Mouse (Mus musculus): ENCODE measurements around the gene Ep300.

The Ep300 gene

DNA sequence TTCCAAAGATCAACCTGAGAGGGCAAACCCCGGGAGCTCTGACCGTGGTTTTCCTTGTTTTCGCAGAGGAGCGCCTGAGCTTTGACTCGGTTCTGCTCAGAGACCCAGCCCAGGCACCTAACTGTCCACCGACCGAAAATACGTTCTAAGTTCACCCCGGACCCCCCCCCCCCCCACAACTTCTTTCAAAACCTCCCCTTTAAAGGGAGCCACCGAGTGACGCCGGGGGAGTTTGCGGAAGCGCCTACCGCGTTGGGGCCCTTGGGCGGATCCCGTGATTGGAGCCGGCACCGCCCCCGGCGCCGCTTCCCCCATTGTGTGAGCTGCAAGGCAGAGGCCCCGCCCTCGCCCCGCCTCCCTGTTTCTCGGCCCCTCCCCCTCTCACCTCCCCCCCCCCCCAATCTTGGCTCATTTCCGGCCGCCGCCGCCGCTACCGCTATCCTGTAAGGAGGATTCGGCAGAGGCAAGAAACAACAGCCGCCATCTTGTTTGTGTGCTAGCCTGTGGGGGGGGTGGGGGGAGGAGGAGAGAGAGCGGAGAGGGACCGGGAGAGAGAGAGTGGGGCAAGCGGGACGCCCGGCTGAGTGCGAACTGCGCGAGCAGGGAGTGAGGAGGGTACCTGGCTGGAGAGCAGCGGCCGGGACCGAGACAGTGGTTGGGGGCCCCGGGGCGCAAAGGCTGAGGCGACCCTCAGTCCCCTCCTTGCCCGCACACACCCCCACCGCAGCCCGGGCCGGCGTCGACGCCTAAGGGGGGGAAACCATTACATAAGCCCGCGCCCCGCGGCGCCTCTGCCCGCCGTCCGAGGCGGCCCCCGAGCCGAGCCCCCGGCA lies at the start of gene Ep300:
Gene Ep300 (plus strand): TSS at position 439 of the 833 bp plus-strand sequence.
- peak; percentile 98 for DNase-seq

GRCm38 (mm10) chr15:81535881-81536351 lies 49.2 kb upstream of the Ep300 start:
- no peak for DNase-seq

- no peak for DNase-seq
Observed at GRCm38 (mm10) chr15:81538149-81538548, 47.0 kb upstream of the Ep300 start.

DNA sequence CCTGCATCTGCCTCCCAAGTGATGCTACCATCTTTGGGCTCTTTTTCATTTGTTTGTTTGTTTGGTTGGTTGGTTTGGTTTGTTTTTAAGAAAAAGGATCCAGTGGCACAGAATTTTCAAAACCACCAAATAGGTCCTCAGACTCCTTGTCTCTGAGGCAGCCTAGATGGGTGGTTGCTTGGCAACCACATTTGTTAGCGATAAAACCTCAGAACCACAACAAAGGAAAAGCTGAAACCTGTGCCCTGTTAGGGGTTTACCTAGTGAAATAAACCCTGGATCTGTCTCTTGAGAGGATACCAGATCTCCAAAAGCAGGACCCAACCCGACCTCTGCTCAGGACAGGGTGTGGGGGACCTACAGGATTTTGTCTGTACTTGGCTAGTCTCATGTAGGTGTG lies 45.6 kb upstream of the Ep300 start:
- peak; percentile 66 for DNase-seq

DNA sequence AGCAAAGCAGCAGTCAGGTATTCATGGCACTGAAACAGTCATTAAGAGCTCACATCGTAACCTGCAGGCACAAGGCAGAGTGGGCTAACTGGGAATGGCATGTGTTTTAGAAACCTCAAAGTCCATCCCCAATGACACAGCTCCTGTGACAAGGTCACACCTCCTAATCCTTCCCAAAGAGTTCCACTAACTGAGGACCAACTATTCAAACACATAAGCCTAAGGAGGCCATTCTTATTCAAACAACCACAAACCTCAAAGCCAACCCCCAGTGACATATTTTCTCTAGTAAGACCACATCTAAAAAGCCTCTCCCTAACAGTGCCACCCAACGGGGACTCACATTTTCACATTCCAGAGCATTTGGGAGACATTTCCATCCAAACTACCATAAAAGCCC lies 40.2 kb upstream of the Ep300 start:
- no peak for DNase-seq

DNA sequence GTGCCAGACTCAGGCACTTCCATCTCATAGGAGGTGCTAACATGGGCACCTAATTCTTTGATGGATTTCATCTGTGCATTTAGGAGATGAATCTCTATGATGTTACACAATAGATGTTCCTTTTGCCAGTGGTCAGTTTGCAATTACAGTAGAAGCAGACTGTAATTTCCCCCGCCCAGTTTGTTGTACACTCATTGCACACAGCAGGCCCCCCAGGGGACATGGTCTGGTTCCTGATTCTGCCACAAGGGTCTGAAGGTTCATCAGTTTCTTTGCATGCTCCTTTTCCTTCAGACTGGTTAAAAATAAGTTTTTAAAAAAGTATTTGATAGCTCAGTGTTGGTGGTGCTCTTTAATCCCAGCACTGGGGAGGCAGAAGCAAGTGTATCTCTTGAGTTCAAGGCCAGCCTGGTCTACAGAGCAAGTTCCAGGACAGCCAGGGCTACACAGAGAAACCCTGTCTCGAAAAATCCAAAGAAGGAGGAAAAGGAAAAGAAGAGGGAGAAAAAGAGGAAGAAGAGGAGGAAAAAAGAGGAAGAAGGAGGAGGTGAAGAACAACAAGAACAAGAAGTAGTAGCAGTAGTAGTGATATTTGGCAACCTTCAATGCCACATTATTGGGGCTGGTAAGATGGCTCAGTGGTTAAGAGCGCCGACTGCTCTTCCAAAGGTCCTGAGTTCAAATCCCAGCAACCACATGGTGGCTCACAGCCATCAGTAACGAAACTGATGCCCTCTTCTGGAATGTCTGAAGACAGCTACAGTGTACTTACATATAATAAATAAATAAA lies 39.6 kb upstream of the Ep300 start:
- DNase-seq, result no peak

DNA sequence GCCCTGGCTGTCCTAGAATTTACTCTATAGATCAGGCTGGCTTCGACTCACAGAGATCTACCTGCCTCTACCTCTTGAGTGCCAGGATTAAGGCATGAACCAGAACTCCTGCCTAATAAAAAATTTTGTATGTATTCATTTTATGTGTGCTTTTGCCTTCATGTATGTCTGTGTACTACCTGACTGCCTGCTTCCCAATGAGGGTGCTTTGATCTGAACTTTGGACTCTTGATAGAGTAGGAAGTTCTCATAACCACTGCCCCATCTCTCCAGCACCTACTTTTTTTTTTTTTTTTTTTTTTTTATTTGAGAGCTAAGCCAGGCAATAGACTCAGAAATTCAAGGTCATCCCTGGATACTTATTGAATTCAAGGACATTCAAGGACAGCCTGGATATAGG lies 31.7 kb upstream of the Ep300 start:
- no peak for DNase-seq

DNA sequence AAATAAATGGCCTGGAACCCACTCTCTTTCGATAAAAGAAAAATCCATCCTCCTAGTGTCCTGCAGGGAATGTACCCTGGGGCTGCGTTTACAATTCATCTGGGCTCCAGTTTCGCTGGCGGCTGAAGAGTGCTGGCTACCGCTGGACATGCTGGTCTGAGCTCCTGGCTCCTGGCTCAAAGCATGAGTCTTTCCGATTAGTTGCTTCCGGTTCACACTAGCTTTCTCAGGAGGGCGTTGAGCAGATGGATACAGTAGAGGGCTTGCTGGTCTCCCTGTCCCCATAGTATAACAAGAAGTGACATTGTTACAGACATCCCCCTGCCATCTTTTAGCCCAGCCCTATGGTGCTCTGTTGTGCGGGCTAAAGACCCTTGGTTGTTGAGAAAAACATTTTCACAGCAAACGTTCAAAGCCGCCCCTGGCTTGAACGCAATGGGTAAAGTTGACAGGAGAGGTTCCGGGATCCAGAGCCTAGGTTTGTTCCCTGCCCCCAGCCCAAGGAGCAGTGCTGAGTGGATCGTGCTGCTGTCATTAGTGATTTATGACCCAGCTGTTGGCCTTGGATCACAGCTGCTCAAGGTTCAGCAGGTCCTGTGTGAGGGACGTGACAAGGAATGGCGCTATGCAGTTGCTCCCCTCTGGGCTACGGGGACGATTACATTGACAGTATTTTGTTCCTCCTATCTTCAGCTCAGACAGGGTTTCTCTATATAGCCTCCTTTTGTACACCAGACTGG lies 30.4 kb upstream of the Ep300 start:
- no peak for DNase-seq

DNA sequence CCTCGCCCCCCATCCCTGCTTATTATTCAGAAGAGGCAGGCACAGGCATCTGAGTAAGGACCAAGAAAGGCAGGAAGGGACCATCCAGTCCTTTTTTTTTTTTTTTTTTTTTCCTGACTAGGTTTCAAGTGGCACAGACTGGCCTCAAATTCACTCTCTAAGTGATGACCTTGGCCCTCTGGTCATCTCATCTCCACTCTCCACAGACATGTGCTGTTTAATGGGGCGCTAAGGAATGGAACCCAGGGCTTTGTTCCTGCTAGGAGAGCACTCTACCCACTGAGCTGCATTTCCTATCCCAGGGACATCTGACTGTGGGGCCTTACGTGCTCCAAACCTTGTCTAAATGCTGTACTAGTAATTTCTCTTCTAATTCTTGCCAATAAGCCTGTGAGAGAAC lies 29.2 kb upstream of the Ep300 start:
- DNase-seq, result no peak

- DNase-seq, result no peak
Observed at GRCm38 (mm10) chr15:81561501-81561900, 23.6 kb upstream of the Ep300 start.

GRCm38 (mm10) chr15:81561996-81562395 lies 23.2 kb upstream of the Ep300 start:
- peak; percentile 15 for DNase-seq

- no peak for DNase-seq
Observed at GRCm38 (mm10) chr15:81562491-81563488, 22.4 kb upstream of the Ep300 start.

GRCm38 (mm10) chr15:81568093-81568492 lies 17.1 kb upstream of the Ep300 start:
- peak; percentile 35 for DNase-seq

GRCm38 (mm10) chr15:81568592-81568991 lies 16.6 kb upstream of the Ep300 start:
- DNase-seq, result no peak

- no peak for DNase-seq
Observed at GRCm38 (mm10) chr15:81576961-81577360, 8.2 kb upstream of the Ep300 start.

DNA sequence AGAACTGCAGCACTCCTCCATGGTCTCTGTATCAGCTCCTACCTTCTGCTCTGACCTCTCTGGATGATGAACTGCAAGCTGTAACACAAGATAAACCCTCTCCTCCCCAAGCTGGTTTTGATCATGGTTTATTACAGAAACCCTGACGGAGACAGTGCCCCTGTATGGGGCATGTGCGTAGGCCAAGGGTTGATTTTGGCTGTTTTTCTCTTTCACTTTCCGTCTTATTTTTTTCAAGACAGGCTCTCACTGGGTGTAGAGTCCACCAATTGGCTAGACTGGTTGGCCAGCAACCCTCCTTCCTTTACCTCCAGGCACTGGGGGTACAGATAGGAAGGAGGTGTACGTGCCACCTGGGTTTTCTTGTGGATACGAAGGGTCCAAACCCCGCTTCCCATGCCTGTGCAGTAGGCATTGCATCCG lies 7.4 kb upstream of the Ep300 start:
- DNase-seq, result no peak

GRCm38 (mm10) chr15:81584466-81584865 lies 685 bp upstream of the Ep300 start:
- DNase-seq, result no peak

- DNase-seq, result peak; percentile 94
Observed at GRCm38 (mm10) chr15:81585746-81586461, 753 bp downstream of the Ep300 start.

DNA sequence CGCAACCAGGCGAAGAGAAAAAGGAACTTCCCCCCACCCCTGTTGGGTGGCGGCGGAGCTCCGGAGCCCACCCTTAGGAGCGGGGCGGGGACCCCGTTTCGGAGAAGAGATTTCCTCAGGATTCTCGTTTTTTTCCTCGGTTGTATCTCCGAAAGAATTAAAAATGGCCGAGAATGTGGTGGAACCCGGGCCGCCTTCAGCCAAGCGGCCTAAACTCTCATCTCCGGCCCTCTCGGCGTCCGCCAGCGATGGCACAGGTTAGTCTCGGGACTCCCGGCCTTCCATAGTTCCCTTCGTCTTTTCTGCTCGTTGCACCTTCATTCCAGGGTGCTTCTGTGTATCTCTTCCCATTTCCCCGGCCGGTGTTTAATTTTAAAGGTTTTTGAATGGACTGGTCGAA lies 1.3 kb downstream of the Ep300 start:
- DNase-seq, result no peak

GRCm38 (mm10) chr15:81587686-81588085 lies 2.5 kb downstream of the Ep300 start:
- DNase-seq, result no peak

DNA sequence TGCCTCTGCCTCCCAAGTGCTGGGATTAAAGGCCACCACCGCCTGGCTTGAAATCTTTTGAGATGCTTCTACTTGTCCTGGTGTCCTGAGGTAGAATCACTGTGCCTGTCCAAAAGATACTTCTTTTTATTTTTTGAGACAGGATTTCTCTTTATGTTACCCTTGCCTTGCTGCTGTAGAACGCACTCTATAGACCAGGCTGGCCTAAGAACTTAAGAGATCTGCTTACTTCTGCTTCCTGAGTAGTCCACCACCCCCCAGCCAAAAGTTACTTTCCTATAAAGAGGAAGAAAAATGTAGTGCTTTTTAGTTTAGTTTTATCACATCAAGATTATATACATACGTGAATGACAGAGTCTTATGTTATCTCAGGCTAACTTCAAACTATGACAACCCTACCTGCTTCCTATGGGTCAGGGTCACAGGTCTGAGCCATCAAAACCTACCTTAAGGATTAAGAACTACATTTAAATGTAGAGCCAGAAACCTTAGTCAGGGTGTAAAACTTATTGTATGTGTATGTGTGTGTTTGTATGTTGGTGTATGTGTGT lies 9.1 kb downstream of the Ep300 start:
- DNase-seq, result no peak
